Mouse (Mus musculus): ENCODE data around the gene Pramel7. TPM values are rescaled to one million over a fixed set of nuclear protein-coding genes. Genes with fewer than 3 reads are reported as not detected.
"Not testable (repeated sequence)": the region's sequence is repeated elsewhere in the genome, so short reads cannot be mapped to it uniquely, and the experiment has no call there.

Pramel7 gene
- total RNA-seq (2021), result not detected
- long read RNA-seq, experiment 1, result 0 reads
- long read RNA-seq, experiment 2, result 0 reads

DNA sequence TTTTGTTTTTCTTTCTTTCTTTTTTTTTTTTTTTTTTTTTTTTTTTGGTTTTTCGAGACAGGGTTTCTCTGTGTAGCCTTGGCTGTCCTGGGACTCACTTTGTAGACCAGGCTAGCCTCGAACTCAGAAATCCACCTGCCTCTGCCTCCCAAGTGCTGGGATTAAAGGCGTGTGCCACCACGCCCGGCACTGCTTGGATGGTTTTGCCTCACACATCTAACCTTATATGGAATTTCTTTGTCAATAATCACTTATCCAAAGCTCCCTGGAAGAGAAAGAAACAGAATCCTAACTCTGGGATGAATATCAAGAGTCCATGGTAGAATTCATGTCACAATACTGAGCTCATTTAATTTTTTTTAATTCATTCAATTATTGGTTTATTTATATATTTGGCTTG, at the start of gene Pramel7:
Gene Pramel7, minus strand, starts transcription at position 101 of the 400 bp plus-strand sequence.
- DNase-seq; H3K27ac ChIP-seq; intact Hi-C loops (cut with DNase I); H3K4me3 ChIP-seq: not testable (repeated sequence)

- H3K27ac ChIP-seq, result no peak within 1 kb of the TSS
- no peak within 1 kb of the TSS for H3K4me3 ChIP-seq
- no peak for TF ChIP-seq CTCF (IDR thresholded peaks at IDR 0.05)
- intact Hi-C loops (cut with DNase I), result no loop called here
- no peak for DNase-seq
These were observed 48.5 kb upstream of the Pramel7 start, which contains the start of gene Olfr1128 for GRCm38 (mm10) chr2:87545442-87545841. Olfr1128 (minus strand) TSS chr2:87545542.

GRCm38 (mm10) chr2:87534826-87535225, 37.9 kb upstream of the Pramel7 start:
- no peak for DNase-seq
- intact Hi-C loops (cut with DNase I), result no loop called here
- Histone ChIP-seq H3K27ac (no peak overlapping the region), H3K4me3 (no peak overlapping the region)
- no peak for TF ChIP-seq CTCF (IDR thresholded peaks at IDR 0.05)

- no peak for DNase-seq
- TF ChIP-seq CTCF (IDR thresholded peaks at IDR 0.05), result no peak
- Histone ChIP-seq H3K4me3 (no peak within 1 kb of the TSS), H3K27ac (no peak within 1 kb of the TSS)
- intact Hi-C loops (cut with DNase I), result no loop called here
These were observed 34.6 kb upstream of the Pramel7 start, which contains the start of gene Olfr153 for GRCm38 (mm10) chr2:87531496-87531895. Olfr153 (plus strand) TSS chr2:87531796.

DNA sequence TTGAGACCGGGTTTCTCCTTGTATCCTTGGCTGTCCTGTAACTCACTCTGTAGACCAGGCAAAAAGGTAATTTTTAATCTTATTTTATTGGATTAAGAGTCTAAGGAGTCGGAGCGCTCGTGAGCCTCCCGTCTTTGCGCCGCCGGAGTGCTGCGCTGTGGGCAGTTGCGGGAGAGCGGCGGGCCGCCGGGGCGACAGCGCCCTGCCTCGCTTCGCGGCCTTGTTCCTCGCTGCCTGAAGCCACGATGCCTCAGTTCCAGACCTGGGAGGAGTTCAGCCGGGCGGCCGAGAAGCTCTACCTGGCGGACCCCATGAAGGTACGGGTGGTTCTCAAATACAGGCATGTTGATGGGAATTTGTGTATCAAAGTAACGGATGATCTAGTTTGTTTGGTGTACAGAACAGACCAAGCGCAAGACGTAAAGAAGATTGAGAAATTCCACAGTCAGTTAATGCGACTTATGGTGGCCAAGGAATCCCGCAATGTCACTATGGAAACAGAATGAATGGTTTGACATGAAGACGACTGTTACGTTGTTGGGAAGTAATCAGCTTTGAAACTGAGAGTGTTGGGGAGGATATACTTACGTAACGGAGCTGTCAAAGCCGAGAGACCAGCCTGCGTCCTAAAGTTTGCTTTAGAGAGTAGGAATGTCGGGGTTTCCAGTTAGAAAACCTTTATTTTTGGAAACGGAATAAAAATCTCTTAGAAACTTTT, 29.2 kb upstream of the Pramel7 start:
- DNase-seq; intact Hi-C loops (cut with DNase I); H3K27ac ChIP-seq; H3K4me3 ChIP-seq: not testable (repeated sequence)

DNA sequence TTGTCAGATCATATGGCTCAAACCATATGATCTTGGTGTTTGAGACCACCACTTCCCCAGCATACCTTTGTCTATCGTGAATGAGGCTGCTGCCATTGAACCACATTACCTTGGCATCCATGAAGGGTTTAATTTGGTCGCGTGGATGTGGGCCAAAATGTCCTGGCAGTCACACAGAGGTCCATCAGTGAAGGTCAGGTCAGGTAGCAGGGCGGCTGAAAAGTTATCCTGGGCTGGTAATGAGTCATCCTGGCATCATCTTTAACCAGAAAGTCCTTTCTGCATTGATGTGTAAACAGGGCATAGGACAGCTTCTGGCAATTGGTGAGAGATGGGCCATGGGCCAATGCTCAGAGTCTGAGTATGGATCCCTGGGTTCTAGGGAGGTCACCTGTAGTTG, 23.8 kb upstream of the Pramel7 start:
- DNase-seq, result no peak
- TF ChIP-seq CTCF (IDR thresholded peaks at IDR 0.05), result no peak
- Histone ChIP-seq H3K4me3 (no peak overlapping the region), H3K27ac (no peak overlapping the region)
- intact Hi-C loops (cut with DNase I), result no loop called here

DNA sequence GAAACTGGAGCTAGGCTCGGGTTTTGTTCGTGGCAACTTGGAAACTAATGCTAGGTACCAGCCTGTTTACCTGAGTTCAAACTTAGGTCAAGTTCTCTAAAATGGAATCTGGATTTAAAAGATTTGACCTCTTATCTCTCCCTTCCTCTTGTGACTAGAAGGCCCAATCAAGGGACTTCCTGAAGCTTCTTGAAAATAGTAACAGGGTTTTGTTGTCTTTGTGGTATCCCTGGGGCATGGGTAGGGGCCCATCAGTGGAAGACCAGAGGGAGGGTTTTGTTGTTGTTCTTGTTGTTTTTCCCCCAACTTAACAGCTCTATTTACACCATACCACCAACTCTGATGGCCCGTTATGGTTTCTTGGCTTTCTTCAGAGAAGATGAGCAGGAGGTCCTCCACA, 19.7 kb upstream of the Pramel7 start:
- intact Hi-C loops (cut with DNase I), result no loop called here
- no peak for DNase-seq
- Histone ChIP-seq H3K27ac (no peak overlapping the region), H3K4me3 (no peak overlapping the region)
- TF ChIP-seq CTCF (IDR thresholded peaks at IDR 0.05), result no peak

- no peak for TF ChIP-seq CTCF (IDR thresholded peaks at IDR 0.05)
- DNase-seq, result no peak
- H3K27ac ChIP-seq, result no peak overlapping the region
- intact Hi-C loops (cut with DNase I), result no loop called here
- no peak overlapping the region for H3K4me3 ChIP-seq
These were observed 18.7 kb upstream of the Pramel7 start for GRCm38 (mm10) chr2:87515457-87516060.

- TF ChIP-seq CTCF (IDR thresholded peaks at IDR 0.05), result no peak
- intact Hi-C loops (cut with DNase I), result no loop called here
- Histone ChIP-seq H3K27ac (no peak overlapping the region), H3K4me3 (no peak overlapping the region)
- no peak for DNase-seq
These were observed 18.2 kb upstream of the Pramel7 start for GRCm38 (mm10) chr2:87515046-87515445.

DNA sequence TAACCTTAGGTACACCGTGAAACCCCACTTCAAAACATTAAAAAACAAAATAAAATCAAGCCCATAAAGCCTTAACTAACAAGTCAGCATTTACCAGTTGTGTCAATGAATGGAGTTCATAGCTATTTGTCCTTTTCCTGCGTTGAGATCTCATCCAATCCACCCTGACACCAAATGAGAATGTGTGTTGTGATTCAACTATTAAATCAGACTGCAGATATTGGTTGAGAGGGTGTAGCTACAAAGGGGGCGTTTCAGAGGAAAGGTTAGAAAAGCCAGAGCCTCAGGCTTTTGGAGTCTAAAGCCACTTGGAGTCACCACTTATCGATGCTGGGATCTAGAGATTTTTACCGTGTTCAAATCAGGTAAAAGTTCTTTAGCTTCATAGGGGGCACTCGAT, 9.4 kb upstream of the Pramel7 start, which contains the start of gene Pramel6:
Gene Pramel6, plus strand, starts transcription at position 301 of the 400 bp plus-strand sequence.
- no peak within 1 kb of the TSS for H3K4me3 ChIP-seq
- H3K27ac ChIP-seq, result no peak within 1 kb of the TSS
- no peak for DNase-seq
- intact Hi-C loops (cut with DNase I), result no loop called here
- TF ChIP-seq CTCF (IDR thresholded peaks at IDR 0.05), result no peak

DNA sequence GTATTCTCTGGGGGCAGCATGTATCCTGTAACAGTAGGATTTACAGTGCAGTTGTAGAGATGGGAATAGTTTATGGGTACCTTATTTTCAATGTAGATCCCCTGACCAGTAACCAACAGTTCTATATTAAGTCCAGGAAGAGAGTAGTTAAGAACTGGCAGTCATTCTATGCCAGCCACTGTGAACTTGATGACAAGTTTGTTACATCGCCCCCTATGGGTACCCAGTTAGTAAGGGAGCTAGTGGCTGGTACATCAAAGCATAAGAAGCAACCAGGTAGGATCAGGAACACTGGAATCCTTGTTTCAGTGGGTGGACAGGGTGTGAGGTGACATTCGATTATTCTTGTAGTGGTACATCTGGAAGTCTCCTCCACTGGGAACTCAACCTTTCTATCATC, 14.6 kb downstream of the Pramel7 start:
- no peak for TF ChIP-seq CTCF (IDR thresholded peaks at IDR 0.05)
- intact Hi-C loops (cut with DNase I), result no loop called here
- H3K27ac ChIP-seq, result no peak overlapping the region
- DNase-seq, result no peak
- no peak overlapping the region for H3K4me3 ChIP-seq

- no peak for TF ChIP-seq CTCF (IDR thresholded peaks at IDR 0.05)
These were observed 15.7 kb downstream of the Pramel7 start for GRCm38 (mm10) chr2:87481158-87481557.

DNA sequence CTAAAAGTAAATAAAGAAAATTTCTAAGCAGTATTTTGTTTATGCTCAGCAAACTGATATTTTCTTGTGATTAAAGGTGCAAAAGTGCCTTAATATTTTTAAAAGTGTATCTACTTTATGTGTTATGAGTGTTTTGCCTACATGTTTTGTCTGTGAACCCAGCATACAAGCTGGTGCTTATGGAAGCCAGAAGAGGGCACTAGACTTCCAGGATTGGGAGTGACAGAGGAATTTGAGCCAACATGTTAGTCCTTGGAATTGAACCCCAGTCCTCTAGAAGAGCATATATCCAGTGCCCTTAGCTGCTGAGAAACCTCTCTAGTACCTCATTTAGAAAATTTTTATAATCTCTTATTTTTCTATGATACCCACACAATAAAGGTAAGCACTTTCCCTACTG, 16.7 kb downstream of the Pramel7 start:
- TF ChIP-seq CTCF (IDR thresholded peaks at IDR 0.05), result no peak
- H3K4me3 ChIP-seq, result no peak overlapping the region
- intact Hi-C loops (cut with DNase I), result no loop called here
- no peak overlapping the region for H3K27ac ChIP-seq
- DNase-seq, result no peak

More at GRCm38 (mm10) chr2:87481158-87481557, 15.7 kb downstream of the Pramel7 start:
- Histone ChIP-seq H3K27ac (no peak overlapping the region), H3K4me3 (no peak overlapping the region)
- no peak for DNase-seq
- intact Hi-C loops (cut with DNase I), result no loop called here
